Mouse (Mus musculus) embryonic facial prominence, embryonic 13.5 days (tissue): ENCODE data around the gene Crocc. TPM values are rescaled to one million over a fixed set of nuclear protein-coding genes. Genes with fewer than 3 reads are reported as not detected.

Experiments used
- ATAC-seq: fragments of 200-750 bp; cut with Nextera tagmentation; 2 replicates; pipeline ENCODE4 v1.8.0; 2017; ENCODE audit warnings: low read depth; ENCODE audit not compliant: insufficient number of reproducible peaks, insufficient read depth, low FRiP score, low TSS enrichment
- H3K27ac ChIP-seq: fragments of 300-500 bp; sonication (generic); 2 replicates; pipeline ENCODE4 v1.5.1; 2015; ENCODE audit warnings: moderate library complexity, mild to moderate bottlenecking, inconsistent platforms
- H3K27me3 ChIP-seq: fragments of 300-500 bp; sonication (generic); 2 replicates; pipeline ENCODE4 v1.6.1; 2015; ENCODE audit warnings: mild to moderate bottlenecking, inconsistent platforms
- H3K36me3 ChIP-seq: fragments of 300-500 bp; sonication (generic); 2 replicates; pipeline ENCODE4 v1.6.1; 2015; ENCODE audit warnings: mild to moderate bottlenecking, inconsistent platforms
- H3K4me1 ChIP-seq: fragments of 300-500 bp; sonication (generic); 2 replicates; pipeline ENCODE4 v1.6.1; 2015; ENCODE audit warnings: inconsistent platforms
- H3K4me2 ChIP-seq: fragments of 300-500 bp; sonication (generic); 2 replicates; pipeline ENCODE4 v1.6.1; 2015; ENCODE audit warnings: moderate library complexity, mild to moderate bottlenecking, inconsistent platforms
- H3K4me3 ChIP-seq: fragments of 300-500 bp; sonication (generic); 2 replicates; pipeline ENCODE4 v1.5.1; 2015; ENCODE audit warnings: mild to moderate bottlenecking, inconsistent platforms
- H3K9ac ChIP-seq: fragments of 300-500 bp; sonication (generic); 2 replicates; pipeline ENCODE4 v1.6.1; 2015; ENCODE audit warnings: mild to moderate bottlenecking, inconsistent platforms
- H3K9me3 ChIP-seq: fragments of 300-500 bp; sonication (generic); 2 replicates; pipeline ENCODE4 v1.6.1; 2016; ENCODE audit warnings: inconsistent platforms
- WGBS: fragments of 180-500 bp; shearing (Covaris S2); methylation state at CpG from one replicate; pipeline ENCODE4 v1.1.7; 2015; ENCODE audit warnings: mixed read lengths; 5-methylcytosine and 5-hydroxymethylcytosine counted together
- polyA plus RNA-seq: library from polyadenylated mRNA; unstranded; fragments of >200 nt; fragmentation: Nextera tagmentation; extraction: Ambion mirVana; gene quantifications from 2 replicates; pipeline ENCODE4 v1.2.1, GENCODE M21; 2015

Crocc gene
- polyA plus RNA-seq: 6.1 and 7.8 TPM in 2 replicates

- Histone ChIP-seq H3K9ac (peak within 1 kb of the TSS; percentile 90), H3K27ac (peak within 1 kb of the TSS; percentile 95), H3K4me3 (peak within 1 kb of the TSS; percentile 67), H3K27me3 (no peaks in the 10 kb centered on the region), H3K4me1 (peaks cover 19% of the 10 kb centered on the region), H3K4me2 (peak within 1 kb of the TSS; percentile 74), H3K9me3 (no peaks in the 10 kb centered on the region), H3K36me3 (peaks cover 25% of the 10 kb centered on the region)
- under 1% methylated on average over 77 of the region's 77 CpGs for WGBS
- peak; percentile 95 for ATAC-seq
These were observed at the start of gene Crocc for GRCm38 (mm10) chr4:141060426-141061301. TSS of gene Crocc (minus strand) at chr4:141060550.

GRCm38 (mm10) chr4:141108196-141108732 is 47.9 kb upstream of the Crocc start:
- WGBS: 20% methylated on average over 10 of the region's 10 CpGs
- no peak for ATAC-seq

GRCm38 (mm10) chr4:141106526-141107183 is 46.3 kb upstream of the Crocc start:
- H3K27me3 ChIP-seq: no peaks in the 10 kb centered on the region
- H3K27ac ChIP-seq: no peak overlapping the region
- 79% methylated on average over 16 of the region's 16 CpGs for WGBS
- H3K9me3 ChIP-seq: no peaks in the 10 kb centered on the region; the same call in 1 of the 2 replicates
- no peaks in the 10 kb centered on the region for H3K4me1 ChIP-seq
- H3K4me2 ChIP-seq: no peak overlapping the region
- H3K4me3 ChIP-seq: no peak overlapping the region
- peaks cover 15% of the 10 kb centered on the region for H3K36me3 ChIP-seq
- H3K9ac ChIP-seq: no peak overlapping the region
- ATAC-seq: no peak

More at GRCm38 (mm10) chr4:141108196-141108732, 47.9 kb upstream of the Crocc start:
- H3K27ac ChIP-seq: peak overlapping the region; percentile 23; the same call in 1 of the 2 replicates
- no peak overlapping the region for H3K4me2 ChIP-seq
- no peak overlapping the region for H3K4me3 ChIP-seq
- no peaks in the 10 kb centered on the region for H3K4me1 ChIP-seq
- H3K27me3 ChIP-seq: no peaks in the 10 kb centered on the region
- peaks cover 31% of the 10 kb centered on the region for H3K36me3 ChIP-seq
- H3K9ac ChIP-seq: no peak overlapping the region
- H3K9me3 ChIP-seq: no peaks in the 10 kb centered on the region; the same call in 1 of the 2 replicates

GRCm38 (mm10) chr4:141101855-141102254 is 41.5 kb upstream of the Crocc start:
- Histone ChIP-seq H3K9me3 (no peaks in the 10 kb centered on the region), H3K27ac (no peak overlapping the region), H3K4me3 (no peak overlapping the region), H3K27me3 (no peaks in the 10 kb centered on the region), H3K36me3 (no peaks in the 10 kb centered on the region), H3K9ac (no peak overlapping the region), H3K4me1 (peaks cover under 1% of the 10 kb centered on the region; the same call in 1 of the 2 replicates), H3K4me2 (no peak overlapping the region)
- WGBS: 70% methylated on average over 6 of the region's 6 CpGs
- no peak for ATAC-seq

- Histone ChIP-seq H3K36me3 (no peaks in the 10 kb centered on the region), H3K27ac (no peak overlapping the region), H3K9ac (no peak overlapping the region), H3K4me2 (no peak overlapping the region), H3K27me3 (no peaks in the 10 kb centered on the region), H3K4me1 (peaks cover 3% of the 10 kb centered on the region; the same call in 1 of the 2 replicates), H3K9me3 (no peaks in the 10 kb centered on the region), H3K4me3 (no peak overlapping the region)
- no peak for ATAC-seq
- WGBS: 87% methylated on average over 9 of the region's 9 CpGs
These were observed 40.9 kb upstream of the Crocc start for GRCm38 (mm10) chr4:141101291-141101690.

- ATAC-seq: no peak
- H3K4me3 ChIP-seq: no peak overlapping the region
- no peaks in the 10 kb centered on the region for H3K36me3 ChIP-seq
- H3K9me3 ChIP-seq: no peaks in the 10 kb centered on the region
- no peak overlapping the region for H3K9ac ChIP-seq
- no peak overlapping the region for H3K4me2 ChIP-seq
- H3K27ac ChIP-seq: no peak overlapping the region
- H3K4me1 ChIP-seq: peaks cover 3% of the 10 kb centered on the region; the same call in 1 of the 2 replicates
- WGBS: 72% methylated on average over 5 of the region's 5 CpGs
- H3K27me3 ChIP-seq: no peaks in the 10 kb centered on the region
These were observed 39.6 kb upstream of the Crocc start for GRCm38 (mm10) chr4:141099956-141100355.

GRCm38 (mm10) chr4:141098935-141099334 is 38.6 kb upstream of the Crocc start:
- H3K4me1 ChIP-seq: peaks cover 3% of the 10 kb centered on the region; the same call in 1 of the 2 replicates
- no peak overlapping the region for H3K27ac ChIP-seq
- H3K27me3 ChIP-seq: no peaks in the 10 kb centered on the region
- H3K9me3 ChIP-seq: no peaks in the 10 kb centered on the region
- no peak overlapping the region for H3K4me2 ChIP-seq
- H3K9ac ChIP-seq: no peak overlapping the region
- no peak for ATAC-seq
- no peak overlapping the region for H3K4me3 ChIP-seq
- H3K36me3 ChIP-seq: no peaks in the 10 kb centered on the region
- WGBS: 66% methylated on average over 4 of the region's 4 CpGs

- no peak overlapping the region for H3K4me3 ChIP-seq
- no peak overlapping the region for H3K4me2 ChIP-seq
- H3K9ac ChIP-seq: no peak overlapping the region
- WGBS: 16% methylated on average over 9 of the region's 9 CpGs
- H3K27me3 ChIP-seq: no peaks in the 10 kb centered on the region
- ATAC-seq: no peak
- H3K9me3 ChIP-seq: no peaks in the 10 kb centered on the region
- no peaks in the 10 kb centered on the region for H3K36me3 ChIP-seq
- H3K27ac ChIP-seq: no peak overlapping the region
- peaks cover 3% of the 10 kb centered on the region; the same call in 1 of the 2 replicates for H3K4me1 ChIP-seq
These were observed 36.4 kb upstream of the Crocc start for GRCm38 (mm10) chr4:141096710-141097109.

GRCm38 (mm10) chr4:141095016-141095415 is 34.7 kb upstream of the Crocc start:
- H3K4me3 ChIP-seq: no peak overlapping the region
- no peak overlapping the region for H3K4me2 ChIP-seq
- WGBS: 77% methylated on average over 10 of the region's 10 CpGs
- no peak overlapping the region for H3K27ac ChIP-seq
- H3K9me3 ChIP-seq: no peaks in the 10 kb centered on the region
- peak; percentile 29; the same call in 1 of the 2 replicates for ATAC-seq
- peaks cover 3% of the 10 kb centered on the region; the same call in 1 of the 2 replicates for H3K4me1 ChIP-seq
- no peak overlapping the region for H3K9ac ChIP-seq
- H3K36me3 ChIP-seq: no peaks in the 10 kb centered on the region
- H3K27me3 ChIP-seq: no peaks in the 10 kb centered on the region

GRCm38 (mm10) chr4:141088714-141089113 is 28.4 kb upstream of the Crocc start:
- Histone ChIP-seq H3K27me3 (no peaks in the 10 kb centered on the region), H3K4me1 (no peaks in the 10 kb centered on the region), H3K36me3 (no peaks in the 10 kb centered on the region), H3K9me3 (no peaks in the 10 kb centered on the region), H3K4me2 (no peak overlapping the region), H3K4me3 (no peak overlapping the region), H3K27ac (no peak overlapping the region), H3K9ac (no peak overlapping the region)
- WGBS: 63% methylated on average over 9 of the region's 9 CpGs
- no peak for ATAC-seq

GRCm38 (mm10) chr4:141088033-141088432 is 27.7 kb upstream of the Crocc start, which contains the start of gene Spata21:
TSS of gene Spata21 (plus strand) at chr4:141088333.
- Histone ChIP-seq H3K4me3 (no peak within 1 kb of the TSS), H3K36me3 (no peaks in the 10 kb centered on the region), H3K9ac (peak within 1 kb of the TSS; percentile 44; the same call in 1 of the 2 replicates), H3K9me3 (no peaks in the 10 kb centered on the region), H3K4me2 (no peak within 1 kb of the TSS), H3K27ac (no peak within 1 kb of the TSS), H3K4me1 (no peaks in the 10 kb centered on the region), H3K27me3 (no peaks in the 10 kb centered on the region)
- WGBS: 59% methylated on average over 6 of the region's 6 CpGs
- no peak for ATAC-seq
